Mouse (Mus musculus) subcutaneous adipose tissue, adult 2 months (tissue): ENCODE data around the gene AC124108.1. TPM values are rescaled to one million over a fixed set of nuclear protein-coding genes. Genes with fewer than 3 reads are reported as not detected.

Experiments used
- polyA plus RNA-seq: library from polyadenylated mRNA; depleted of rRNA; stranded (reverse); fragments of >200 nt; gene quantifications from 2 replicates; pipeline ENCODE4 v1.2.3, GENCODE M21; 2012; ENCODE audit warnings: low replicate concordance; rRNA removed

The AC124108.1 gene
- polyA plus RNA-seq, result 0.04 and 0.54 TPM in 2 replicates

GRCm38 (mm10) chr1:132191093-132191785 lies at the start of gene AC124108.1, which contains the start of gene Lemd1:
Gene AC124108.1 (plus strand): TSS chr1:132191457.
Gene Lemd1 (plus strand): TSS chr1:132191431.

DNA sequence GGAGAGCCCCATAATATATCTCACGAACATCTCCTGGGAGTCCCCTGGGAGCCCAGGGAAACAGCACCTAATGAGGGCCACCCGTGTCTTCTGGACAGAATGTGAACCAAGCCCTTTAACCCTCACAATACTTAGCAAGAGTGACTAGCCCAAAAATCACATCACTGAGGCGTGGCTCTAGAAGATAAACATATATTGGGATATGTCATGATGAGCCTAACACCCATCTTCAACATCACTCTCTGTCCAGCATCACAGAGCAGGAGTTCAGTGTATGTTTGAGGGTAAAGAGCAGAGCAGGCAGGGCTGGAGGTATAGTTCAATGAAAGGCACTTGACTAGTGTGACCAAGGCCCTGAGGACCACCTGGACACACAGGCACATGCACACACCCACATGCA lies 38.4 kb downstream of the AC124108.1 start, which contains the start of gene Gm10188:
Gm10188 (minus strand) TSS at position 101 of the 400 bp plus-strand sequence.

Other genes with a start within 250 kb of the AC124108.1 start
- 2.2 and 8.4 TPM in 2 replicates for gene Slc45a3, start 228.5 kb upstream of the AC124108.1 start, polyA plus RNA-seq
- 23.7 and 31.1 TPM in 2 replicates for gene Elk4, start 183.8 kb upstream of the AC124108.1 start, polyA plus RNA-seq
- gene Mfsd4a, start 123.4 kb upstream of the AC124108.1 start, polyA plus RNA-seq, result 0.80 and 8.3 TPM in 2 replicates
- 6.2 and 7.6 TPM in 2 replicates for gene Cdk18, start 51.8 kb upstream of the AC124108.1 start, polyA plus RNA-seq
- gene Lemd1, start within 50 bp of the AC124108.1 start, polyA plus RNA-seq, result 0.66 TPM in 1 of 2 replicates, not detected in the other
- gene Gm10188, start 38.3 kb downstream of the AC124108.1 start, polyA plus RNA-seq, result not detected in 2 replicates
- 0.18 and 0.29 TPM in 2 replicates for gene Klhdc8a, start 107.2 kb downstream of the AC124108.1 start, polyA plus RNA-seq
- 5.1 and 6.2 TPM in 2 replicates for gene Nuak2, start 124.7 kb downstream of the AC124108.1 start, polyA plus RNA-seq
- gene Tmcc2, start 199.8 kb downstream of the AC124108.1 start, polyA plus RNA-seq, result 10.3 and 14.8 TPM in 2 replicates
- 11.8 and 18.4 TPM in 2 replicates for gene Dstyk, start 226.1 kb downstream of the AC124108.1 start, polyA plus RNA-seq